Mouse (Mus musculus): ENCODE measurements around the gene Rps5.

- TF ChIP-seq CTCF (IDR thresholded peaks at IDR 0.05; ENCODE audit: insufficient read depth, low read length) (no peak), POLR2A (IDR thresholded peaks at IDR 0.05; ENCODE audit: borderline replicate concordance, extremely low read depth, low read depth, low read length) (no peak)
Observed at GRCm38 (mm10) chr7:12954896-12955295, 32.8 kb downstream of the Rps5 start.
